Mouse (Mus musculus) granulocyte monocyte progenitor cell, adult 5-6 weeks (primary cell): ENCODE measurements at regions not wholly inside any gene's neighbourhood (a gene's known extent, or its start where the extent isn't known, plus 50 kb on each side); places are given as distances from the start of the nearest gene placed in this dataset.
"Not testable (repeated sequence)": the region's sequence is repeated elsewhere in the genome, so short reads cannot be mapped to it uniquely, and the experiment has no call there.

Experiments used
- ATAC-seq: replicated peaks from 2 replicates; pipeline ENCODE4 v1.8.0; 2016; ENCODE audit warnings: mild to moderate bottlenecking, moderate TSS enrichment, inconsistent platforms; ENCODE audit not compliant: poor library complexity, severe bottlenecking

GRCm38 (mm10) chr13:5347503-5348469 lies 513.5 kb upstream of the Klf6 start:
- no peak for ATAC-seq

- ATAC-seq = no peak
These were observed 494.1 kb upstream of the Klf6 start for GRCm38 (mm10) chr13:5367058-5367797.

- ATAC-seq = no peak
These were observed 491.3 kb upstream of the Klf6 start for GRCm38 (mm10) chr13:5370007-5370406.

GRCm38 (mm10) chr13:5373191-5373590 lies 488.1 kb upstream of the Klf6 start:
- ATAC-seq = no peak

GRCm38 (mm10) chr13:5408226-5408804 lies 453.0 kb upstream of the Klf6 start:
- ATAC-seq = no peak

- ATAC-seq = no peak
These were observed 449.2 kb upstream of the Klf6 start for GRCm38 (mm10) chr13:5412052-5412451.

- not testable (repeated sequence) for ATAC-seq
These were observed 448.3 kb upstream of the Klf6 start for GRCm38 (mm10) chr13:5413009-5413408.

GRCm38 (mm10) chr13:5424110-5424509 lies 437.2 kb upstream of the Klf6 start:
- no peak for ATAC-seq

- no peak for ATAC-seq
These were observed 435.6 kb upstream of the Klf6 start for GRCm38 (mm10) chr13:5425491-5426232.

GRCm38 (mm10) chr13:5433652-5434051 lies 427.6 kb upstream of the Klf6 start:
- no peak for ATAC-seq

- ATAC-seq = no peak
These were observed 426.2 kb upstream of the Klf6 start for GRCm38 (mm10) chr13:5435131-5435530.

- ATAC-seq = no peak
These were observed 425.1 kb upstream of the Klf6 start for GRCm38 (mm10) chr13:5436191-5436590.

- ATAC-seq = no peak
These were observed 420.8 kb upstream of the Klf6 start for GRCm38 (mm10) chr13:5440454-5440853.

GRCm38 (mm10) chr13:5444759-5445478 lies 416.4 kb upstream of the Klf6 start:
- ATAC-seq = no peak

- no peak for ATAC-seq
These were observed 412.7 kb upstream of the Klf6 start for GRCm38 (mm10) chr13:5448601-5449000.

GRCm38 (mm10) chr13:5480779-5481178 lies 380.5 kb upstream of the Klf6 start:
- no peak for ATAC-seq

- no peak for ATAC-seq
These were observed 369.0 kb upstream of the Klf6 start for GRCm38 (mm10) chr13:5492266-5492665.

GRCm38 (mm10) chr13:5497535-5497934 lies 363.7 kb upstream of the Klf6 start:
- no peak for ATAC-seq

GRCm38 (mm10) chr13:5511784-5512183 lies 349.5 kb upstream of the Klf6 start:
- peak; percentile 99 for ATAC-seq

- no peak for ATAC-seq
These were observed 345.7 kb upstream of the Klf6 start for GRCm38 (mm10) chr13:5515552-5515951.
